Mouse (Mus musculus): ENCODE measurements around the gene Ralgps1.

DNA sequence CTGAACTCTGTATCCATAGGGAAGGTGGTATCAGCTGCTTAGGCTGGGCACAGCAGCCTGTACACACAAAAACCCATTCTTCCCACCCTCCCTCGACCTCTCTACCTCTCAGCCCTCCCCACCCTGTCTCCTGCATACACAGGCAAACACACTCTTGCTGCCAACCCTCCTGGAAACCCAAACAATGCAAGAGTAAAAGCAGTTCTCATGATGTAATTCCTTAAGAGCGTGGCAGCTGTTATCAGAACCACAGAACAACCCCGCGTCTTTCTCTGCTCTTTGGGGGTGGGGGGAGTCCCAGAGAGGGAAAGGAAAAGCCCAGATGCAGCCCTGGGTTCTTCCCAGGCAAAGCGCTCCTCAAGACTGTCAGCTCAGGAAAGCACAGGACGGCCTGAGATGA, 25.8 kb downstream of the Ralgps1 start:
- TF ChIP-seq POLR2A (IDR thresholded peaks at IDR 0.05; ENCODE audit: low read depth, low read length) (no peak), CTCF (IDR thresholded peaks at IDR 0.05; ENCODE audit: extremely low read depth, insufficient read length, insufficient replicate concordance, low read depth, low read length) (no peak)
